Mouse (Mus musculus) kidney, adult 2 months (tissue): ENCODE results near the gene Olfr917. TPM values are rescaled to one million over a fixed set of nuclear protein-coding genes. Genes with fewer than 3 reads are reported as not detected.

ENCODE experiments used
- DNase-seq: peaks from one replicate; pipeline ENCODE4 v3.0.0; 2021
- H3K27ac ChIP-seq: fragments of 200-500 bp; 2 replicates; pipeline ENCODE4 v1.5.1; 2012; ENCODE audit warnings: low read depth, low read length, control low read depth, inconsistent platforms; ENCODE audit not compliant: insufficient read depth
- H3K27me3 ChIP-seq: fragments of 200-500 bp; replicated peaks from 2 replicates; pipeline ENCODE4 v1.6.1; 2012; ENCODE audit warnings: mild to moderate bottlenecking, moderate library complexity, low read length, inconsistent platforms; ENCODE audit not compliant: control insufficient read depth, insufficient read depth
- H3K36me3 ChIP-seq: fragments of 200-500 bp; 2 replicates; pipeline ENCODE4 v1.6.1; 2012; ENCODE audit warnings: mild to moderate bottlenecking, moderate library complexity, low read length, inconsistent platforms; ENCODE audit not compliant: control insufficient read depth, insufficient read depth
- H3K4me1 ChIP-seq: fragments of 200-500 bp; 2 replicates; pipeline ENCODE4 v1.6.1; 2011; ENCODE audit warnings: low read length; ENCODE audit not compliant: control insufficient read depth, insufficient read depth
- H3K4me3 ChIP-seq: fragments of 200-500 bp; 2 replicates; pipeline ENCODE4 v1.5.1; 2011; ENCODE audit warnings: mild to moderate bottlenecking, low read depth, low read length, control low read depth; ENCODE audit not compliant: insufficient read depth
- CTCF ChIP-seq: fragments of 200-500 bp; conservative IDR thresholded peaks from 2 replicates; pipeline ENCODE4 v1.5.1; 2011; ENCODE audit warnings: low read depth, mild to moderate bottlenecking, control low read depth, low read length, moderate library complexity, mixed read lengths; ENCODE audit not compliant: insufficient read depth, insufficient read length
- POLR2A ChIP-seq: fragments of 200-500 bp; IDR thresholded peaks from one replicate; pipeline ENCODE4 v1.6.1; 2011; ENCODE audit warnings: low read depth, low read length, control low read depth
- WGBS: fragments of 180-500 bp; shearing (Covaris S2); methylation state at CpG from one replicate; pipeline ENCODE4 v1.1.7; 2018; 5-methylcytosine and 5-hydroxymethylcytosine counted together
- polyA plus RNA-seq: library from polyadenylated mRNA; depleted of rRNA; stranded (reverse); fragments of >200 nt; gene quantifications from 2 replicates; pipeline ENCODE4 v1.2.3, GENCODE M21; 2012; rRNA removed

The Olfr917 gene
- polyA plus RNA-seq: not detected in 2 replicates

GRCm38 (mm10) chr9:38665742-38666141 lies at the start of gene Olfr917:
Gene Olfr917 (minus strand): TSS chr9:38665842.
- Histone ChIP-seq H3K36me3 (no peaks in the 10 kb centered on the region), H3K27me3 (no peaks in the 10 kb centered on the region), H3K4me3 (no peak within 1 kb of the TSS), H3K27ac (no peak within 1 kb of the TSS), H3K4me1 (no peaks in the 10 kb centered on the region)
- TF ChIP-seq POLR2A (no peak), CTCF (no peak)
- 86% methylated on average over 1 of the region's 1 CpGs for WGBS
- DNase-seq: no peak

GRCm38 (mm10) chr9:38674501-38674900 lies 8.9 kb upstream of the Olfr917 start, which contains the start of gene Olfr918:
Gene Olfr918 (minus strand): TSS chr9:38674601.
- Histone ChIP-seq H3K36me3 (no peaks in the 10 kb centered on the region), H3K4me3 (no peak within 1 kb of the TSS), H3K27ac (no peak within 1 kb of the TSS), H3K27me3 (no peaks in the 10 kb centered on the region), H3K4me1 (no peaks in the 10 kb centered on the region)
- WGBS: 82% methylated on average over 2 of the region's 2 CpGs
- no peak for TF ChIP-seq POLR2A
- no peak for TF ChIP-seq CTCF
- no peak for DNase-seq

GRCm38 (mm10) chr9:38672887-38673286 lies 7.2 kb upstream of the Olfr917 start:
- no peaks in the 10 kb centered on the region for H3K27me3 ChIP-seq
- no peaks in the 10 kb centered on the region for H3K36me3 ChIP-seq
- 79% methylated on average over 2 of the region's 2 CpGs for WGBS
- no peaks in the 10 kb centered on the region for H3K4me1 ChIP-seq
- no peak for TF ChIP-seq POLR2A
- no peak for TF ChIP-seq CTCF
- no peak for DNase-seq
- no peak overlapping the region for H3K27ac ChIP-seq
- no peak overlapping the region for H3K4me3 ChIP-seq

GRCm38 (mm10) chr9:38659775-38660174 lies 5.9 kb downstream of the Olfr917 start, which contains the start of gene Olfr916:
Gene Olfr916 (minus strand): TSS chr9:38659875.
- H3K4me1 ChIP-seq: no peaks in the 10 kb centered on the region
- no peak within 1 kb of the TSS for H3K27ac ChIP-seq
- no peak for TF ChIP-seq CTCF
- no peak for TF ChIP-seq POLR2A
- H3K4me3 ChIP-seq: no peak within 1 kb of the TSS
- WGBS: 59% methylated on average over 1 of the region's 1 CpGs
- no peaks in the 10 kb centered on the region for H3K27me3 ChIP-seq
- DNase-seq: no peak
- H3K36me3 ChIP-seq: no peaks in the 10 kb centered on the region

- DNase-seq: no peak
- Histone ChIP-seq H3K4me3 (no peak overlapping the region), H3K36me3 (no peaks in the 10 kb centered on the region), H3K4me1 (no peaks in the 10 kb centered on the region), H3K27me3 (no peaks in the 10 kb centered on the region), H3K27ac (no peak overlapping the region)
- TF ChIP-seq CTCF (no peak), POLR2A (no peak)
- 76% methylated on average over 4 of the region's 4 CpGs for WGBS
These were observed 33.2 kb downstream of the Olfr917 start for GRCm38 (mm10) chr9:38632406-38632805.

Other genes with a start within 250 kb of the Olfr917 start
- gene Olfr901, start 236.4 kb downstream of the Olfr917 start, polyA plus RNA-seq: not detected in 2 replicates
- not detected in 2 replicates for gene Olfr902, start 218.2 kb downstream of the Olfr917 start, polyA plus RNA-seq
- gene Olfr904, start 202.7 kb downstream of the Olfr917 start, polyA plus RNA-seq: not detected in 2 replicates
- gene Olfr905, start 194.7 kb downstream of the Olfr917 start, polyA plus RNA-seq: not detected in 2 replicates
- gene Olfr906, start 178.8 kb downstream of the Olfr917 start, polyA plus RNA-seq: not detected in 2 replicates
- not detected in 2 replicates for gene Olfr907, start 170.0 kb downstream of the Olfr917 start, polyA plus RNA-seq
- not detected in 2 replicates for gene Olfr911-ps1, start 144.3 kb downstream of the Olfr917 start, polyA plus RNA-seq
- gene Olfr910, start 128.0 kb downstream of the Olfr917 start, polyA plus RNA-seq: not detected in 2 replicates
- gene Olfr912, start 85.7 kb downstream of the Olfr917 start, polyA plus RNA-seq: not detected in 2 replicates
- gene Olfr913, start 73.1 kb downstream of the Olfr917 start, polyA plus RNA-seq: not detected in 2 replicates
- not detected in 2 replicates for gene Olfr914, start 60.7 kb downstream of the Olfr917 start, polyA plus RNA-seq
- not detected in 2 replicates for gene Olfr916, start 6.0 kb downstream of the Olfr917 start, polyA plus RNA-seq
- gene Olfr918, start 8.8 kb upstream of the Olfr917 start, polyA plus RNA-seq: not detected in 2 replicates
- gene Olfr919, start 37.8 kb upstream of the Olfr917 start, polyA plus RNA-seq: not detected in 2 replicates
- 16.8 and 17.7 TPM in 2 replicates for gene Vwa5a, start 52.4 kb upstream of the Olfr917 start, polyA plus RNA-seq
- 0.07 and 0.11 TPM in 2 replicates for gene Olfr920, start 86.5 kb upstream of the Olfr917 start, polyA plus RNA-seq
- not detected in 2 replicates for gene Olfr921, start 107.2 kb upstream of the Olfr917 start, polyA plus RNA-seq
- not detected in 2 replicates for gene Olfr922, start 148.8 kb upstream of the Olfr917 start, polyA plus RNA-seq
- not detected in 2 replicates for gene Olfr923, start 160.7 kb upstream of the Olfr917 start, polyA plus RNA-seq
- gene Olfr924, start 178.6 kb upstream of the Olfr917 start, polyA plus RNA-seq: not detected in 2 replicates
- not detected in 2 replicates for gene Olfr26, start 189.2 kb upstream of the Olfr917 start, polyA plus RNA-seq
- not detected in 2 replicates for gene Olfr926, start 211.3 kb upstream of the Olfr917 start, polyA plus RNA-seq